Mouse (Mus musculus): ENCODE results near the gene Acp4.
A peak's percentile ranks its signal among the peaks of the same experiment; 100 is the strongest.
"Not testable (repeated sequence)": the region's sequence is repeated elsewhere in the genome, so short reads cannot be mapped to it uniquely, and the experiment has no call there.

Acp4 gene

GRCm38 (mm10) chr7:44262791-44263643 is 5.8 kb upstream of the Acp4 start:
- DNase-seq (ENCODE audit: low spot score): peak; percentile 99

- no peak for DNase-seq (ENCODE audit: low spot score)
Observed at GRCm38 (mm10) chr7:44261147-44261546, 4.0 kb upstream of the Acp4 start, which contains the start of gene Gm15517. Gene Gm15517 (plus strand): TSS chr7:44261447.

- DNase-seq (ENCODE audit: low spot score): no peak
Observed at GRCm38 (mm10) chr7:44260410-44260809, 3.2 kb upstream of the Acp4 start.

- no peak for DNase-seq (ENCODE audit: low spot score)
Observed at GRCm38 (mm10) chr7:44254930-44255329, 2.2 kb downstream of the Acp4 start.

GRCm38 (mm10) chr7:44253023-44253616 is 4.1 kb downstream of the Acp4 start:
- DNase-seq (ENCODE audit: low spot score): no peak

- DNase-seq (ENCODE audit: low spot score): not testable (repeated sequence)
Observed at GRCm38 (mm10) chr7:44250732-44251275, 6.4 kb downstream of the Acp4 start.

GRCm38 (mm10) chr7:44249248-44249647 is 7.9 kb downstream of the Acp4 start:
- no peak for DNase-seq (ENCODE audit: low spot score)

GRCm38 (mm10) chr7:44247971-44248370 is 9.2 kb downstream of the Acp4 start:
- DNase-seq (ENCODE audit: low spot score): no peak

GRCm38 (mm10) chr7:44246984-44247470 is 10.2 kb downstream of the Acp4 start:
- DNase-seq (ENCODE audit: low spot score): no peak

GRCm38 (mm10) chr7:44246055-44246983 is 10.9 kb downstream of the Acp4 start, which contains the start of the genes 1700028J19Rik and 2410002F23Rik:
Gene 1700028J19Rik (minus strand): TSS chr7:44246695.
Gene 2410002F23Rik (plus strand): TSS chr7:44246722.
- DNase-seq (ENCODE audit: low spot score): peak; percentile 88

GRCm38 (mm10) chr7:44244080-44244479 is 13.1 kb downstream of the Acp4 start:
- no peak for DNase-seq (ENCODE audit: low spot score)

GRCm38 (mm10) chr7:44241163-44241562 is 16.0 kb downstream of the Acp4 start:
- DNase-seq (ENCODE audit: low spot score): no peak

GRCm38 (mm10) chr7:44240712-44241111 is 16.5 kb downstream of the Acp4 start:
- DNase-seq (ENCODE audit: low spot score): no peak

- DNase-seq (ENCODE audit: low spot score): no peak
Observed at GRCm38 (mm10) chr7:44239913-44240312, 17.3 kb downstream of the Acp4 start.

GRCm38 (mm10) chr7:44235909-44236308 is 21.3 kb downstream of the Acp4 start, which contains the start of gene Gm36864:
Gene Gm36864 (plus strand): TSS chr7:44236177.
- DNase-seq (ENCODE audit: low spot score): no peak

- no peak for DNase-seq (ENCODE audit: low spot score)
Observed at GRCm38 (mm10) chr7:44225076-44225475, 32.1 kb downstream of the Acp4 start, which contains the start of gene Klk1. Gene Klk1 (plus strand): TSS chr7:44225360.

- not testable (repeated sequence) for DNase-seq (ENCODE audit: low spot score)
Observed at GRCm38 (mm10) chr7:44222335-44222734, 34.8 kb downstream of the Acp4 start.

GRCm38 (mm10) chr7:44221601-44222000 is 35.6 kb downstream of the Acp4 start:
- DNase-seq (ENCODE audit: low spot score): not testable (repeated sequence)

- no peak for DNase-seq (ENCODE audit: low spot score)
Observed at GRCm38 (mm10) chr7:44215645-44216044, 41.5 kb downstream of the Acp4 start, which contains the start of gene Klk1b5. Gene Klk1b5 (plus strand): TSS chr7:44215945.

- DNase-seq (ENCODE audit: low spot score): no peak
Observed at GRCm38 (mm10) chr7:44208307-44208706, 48.9 kb downstream of the Acp4 start.

- DNase-seq (ENCODE audit: low spot score): not testable (repeated sequence)
Observed at GRCm38 (mm10) chr7:44207135-44207534, 50.0 kb downstream of the Acp4 start, which contains the start of gene Klk1b4. Gene Klk1b4 (plus strand): TSS chr7:44207435.
